Mouse (Mus musculus) layer of hippocampus, adult 8-10 months (tissue): Measurements from ENCODE around the gene Mnt. TPM values are rescaled to one million over a fixed set of nuclear protein-coding genes. Genes with fewer than 3 reads are reported as not detected.

Experiments used
- DNase-seq, 2 experiments: peaks; one replicate each; pipeline ENCODE4 v3.0.0; 2022; ENCODE audit warnings: low spot score in 2 of 2
- total RNA-seq, 4 experiments: library from RNA; stranded (reverse); gene quantifications; 2 replicates each; pipeline ENCODE4 v1.2.4; 2022

The Mnt gene
- total RNA-seq, 4 experiments from 2014 or later: 33.0 to 41.6 (median 35.6) TPM

DNA sequence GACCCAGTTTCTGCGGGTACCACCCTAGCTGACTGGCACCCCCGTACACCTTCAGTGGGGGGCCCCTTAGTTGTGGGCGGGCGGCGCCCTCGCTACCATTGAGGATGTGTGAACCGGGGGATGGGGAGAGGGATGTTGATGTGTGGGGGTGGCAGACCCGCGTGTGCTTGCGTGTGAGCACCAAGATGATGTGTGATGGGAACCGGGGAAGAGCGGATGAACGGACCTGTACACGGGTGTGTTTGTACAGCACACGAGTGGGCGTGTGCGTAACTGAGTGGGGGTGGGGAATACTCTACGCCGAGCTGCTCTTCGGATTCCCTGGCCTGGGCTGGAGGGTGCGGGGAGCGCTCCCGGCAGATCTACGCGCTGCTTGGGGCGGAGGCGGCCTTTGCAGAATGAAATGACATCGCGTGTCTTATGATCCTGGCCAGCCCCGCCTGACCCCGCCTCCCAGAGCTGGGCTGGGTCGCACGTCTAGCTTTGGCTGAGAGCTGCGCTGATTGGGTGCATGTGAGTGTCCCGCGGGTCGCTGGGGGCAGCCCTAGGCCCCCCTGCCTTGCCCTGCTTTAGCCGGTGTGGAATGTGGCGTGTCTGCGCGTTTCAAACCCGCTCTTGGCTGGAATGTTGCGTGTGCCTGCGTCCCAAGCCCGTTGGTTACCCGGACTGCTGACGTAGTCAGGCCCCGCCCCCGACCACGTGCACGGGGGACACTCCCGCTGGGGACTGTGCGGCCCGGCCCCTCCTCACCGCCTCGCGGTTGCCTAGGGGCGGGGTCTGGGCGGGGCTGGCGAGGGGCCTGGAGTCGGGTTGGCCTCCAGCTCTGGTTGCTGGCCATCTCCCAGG lies 1.1 kb downstream of the Mnt start:
- DNase-seq: peak; percentile 97 to 98

DNA sequence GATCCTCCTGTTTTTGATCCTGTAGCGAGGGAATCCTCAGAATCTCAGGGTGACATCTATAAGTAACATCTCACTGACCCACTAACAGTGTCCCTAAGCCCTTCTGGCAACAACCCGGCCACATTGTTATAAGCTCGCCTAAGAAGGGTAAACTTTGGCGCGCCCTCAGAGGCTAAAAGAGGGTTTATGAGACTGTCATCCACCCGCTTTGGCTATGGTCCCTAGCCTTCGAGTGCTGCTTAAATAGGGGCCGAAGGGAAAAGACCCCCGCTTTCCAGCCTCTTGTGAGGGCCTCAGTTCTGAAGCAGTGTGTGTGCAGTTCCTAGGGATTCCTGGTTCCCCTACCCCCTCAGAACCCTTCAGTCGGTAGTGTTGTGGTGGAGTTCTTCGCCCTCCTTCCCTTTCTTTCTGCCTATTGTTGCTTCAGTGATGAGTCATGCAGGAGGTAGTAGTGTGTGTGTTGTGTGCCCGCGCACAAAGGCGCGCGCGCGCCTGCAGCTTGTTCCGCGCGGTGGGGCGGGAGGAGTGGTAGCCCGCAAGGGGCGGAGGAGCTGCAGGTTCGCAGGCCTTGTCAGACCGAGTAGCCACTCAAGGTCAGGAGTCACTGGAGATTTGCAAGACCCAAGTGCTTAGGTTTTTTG lies 1.9 kb downstream of the Mnt start:
- DNase-seq: no peak

DNA sequence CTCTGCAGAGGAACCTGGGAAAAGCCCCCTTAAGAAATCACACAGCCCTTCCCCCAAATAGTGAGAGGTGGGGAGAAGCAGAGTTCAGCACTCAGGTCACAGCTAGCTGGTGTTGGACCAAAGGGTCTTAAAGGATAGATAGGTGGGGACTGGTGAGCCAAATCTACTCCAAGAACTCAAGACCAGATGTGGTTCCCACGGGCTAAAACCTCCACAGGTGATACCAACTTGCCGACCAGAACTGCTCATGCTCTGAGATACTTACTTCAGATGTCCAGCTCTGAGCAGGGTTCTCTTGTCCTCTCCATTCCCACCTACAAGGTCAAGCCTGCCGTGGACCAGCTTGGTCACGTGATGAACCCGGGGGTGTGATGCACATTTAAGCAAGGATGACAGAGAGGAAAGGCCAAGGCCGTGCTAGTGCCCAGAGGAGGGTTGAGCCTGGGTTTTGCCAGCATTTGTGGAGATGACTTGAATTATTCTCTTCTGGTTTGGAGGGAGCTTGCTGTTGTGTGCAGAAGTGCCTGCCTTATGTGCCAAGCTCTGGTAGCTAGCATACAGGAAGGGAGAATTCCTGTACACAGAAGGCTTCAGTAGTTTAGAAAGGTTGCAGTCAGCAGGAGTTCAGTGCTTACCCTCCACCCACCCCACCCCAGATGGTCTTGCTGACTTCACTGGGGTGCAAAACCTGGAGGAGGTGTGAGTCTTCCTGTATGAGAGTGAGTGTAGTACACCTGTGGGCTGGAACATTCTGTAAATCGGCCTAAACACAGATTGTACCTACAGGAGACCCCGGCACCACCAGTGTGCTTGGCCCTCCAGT lies 3.0 kb downstream of the Mnt start:
- DNase-seq: no peak

DNA sequence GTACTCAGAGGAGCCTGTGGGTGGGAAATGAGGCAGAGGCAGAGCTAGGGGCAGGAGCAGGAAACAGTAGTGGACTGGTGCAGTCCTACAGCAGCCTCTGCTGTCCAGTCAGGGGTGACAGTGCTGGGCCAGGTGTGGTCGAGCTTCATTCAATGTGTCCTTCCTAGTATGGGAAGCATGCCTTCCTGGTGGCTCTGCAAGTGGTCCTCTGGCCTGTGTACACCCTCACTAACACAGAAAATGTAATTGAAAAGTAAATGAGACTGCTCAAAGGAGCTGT lies 3.6 kb downstream of the Mnt start:
- no peak for DNase-seq

DNA sequence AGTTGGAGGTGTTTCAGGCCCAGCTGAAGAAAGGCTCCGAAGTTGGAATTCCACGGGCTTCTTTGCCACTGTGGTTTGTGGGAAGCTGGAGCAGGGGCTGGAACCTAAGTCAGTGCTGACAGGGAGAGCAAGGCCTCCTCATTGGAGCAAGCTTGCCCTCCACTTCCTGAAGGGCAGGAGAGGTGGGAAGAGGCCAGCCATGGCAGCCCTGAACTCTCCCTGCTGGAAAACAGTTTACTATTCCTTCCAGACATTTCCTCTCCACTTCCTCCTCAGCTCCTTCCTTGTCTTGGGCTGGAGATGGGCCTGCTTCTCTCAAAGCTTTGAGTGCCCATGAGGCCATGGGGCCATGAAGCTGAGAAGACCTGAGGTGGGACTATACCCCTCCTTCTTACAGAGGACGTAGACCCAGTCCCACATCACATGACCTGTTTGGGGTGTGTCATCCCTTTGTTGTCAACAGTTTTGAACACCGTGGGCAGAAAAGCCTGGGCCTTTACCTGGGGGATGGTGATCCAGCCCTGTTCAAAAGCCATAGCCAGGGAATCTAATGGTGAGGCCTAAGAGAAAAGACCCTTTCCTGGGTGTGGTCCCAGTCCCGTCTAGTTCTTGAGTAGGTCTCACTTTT lies 4.0 kb downstream of the Mnt start:
- DNase-seq: no peak

DNA sequence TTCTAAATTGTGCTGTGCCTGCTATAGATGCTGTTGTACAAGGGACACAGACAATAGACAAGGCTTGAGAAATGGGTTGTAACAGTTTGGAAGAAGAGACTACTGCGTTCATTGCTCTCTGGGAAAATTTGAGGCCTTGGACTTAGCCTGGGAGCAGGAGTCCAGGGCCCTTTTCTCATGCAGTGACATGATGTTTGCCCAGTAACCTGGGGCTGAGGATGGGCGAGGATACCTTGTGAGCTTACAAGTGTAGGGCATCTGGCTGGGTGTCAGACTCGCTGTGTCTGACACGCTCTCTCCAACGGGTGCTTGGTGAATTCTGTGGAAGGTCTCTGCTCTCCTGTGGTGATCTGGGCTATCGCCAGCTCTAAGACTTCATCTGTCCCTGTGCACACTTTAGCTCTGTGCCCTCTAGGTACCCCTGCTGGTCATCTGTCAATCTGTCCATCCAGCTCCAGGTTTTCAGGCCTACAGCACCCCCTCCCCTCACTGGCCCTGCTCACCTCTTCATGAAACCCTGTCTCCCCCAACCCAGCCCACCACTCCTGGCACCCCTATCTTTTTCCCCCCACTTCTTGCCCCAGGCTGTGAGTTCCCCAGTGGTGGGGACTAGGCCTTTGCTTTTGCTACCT lies 5.0 kb downstream of the Mnt start:
- DNase-seq: no peak

DNA sequence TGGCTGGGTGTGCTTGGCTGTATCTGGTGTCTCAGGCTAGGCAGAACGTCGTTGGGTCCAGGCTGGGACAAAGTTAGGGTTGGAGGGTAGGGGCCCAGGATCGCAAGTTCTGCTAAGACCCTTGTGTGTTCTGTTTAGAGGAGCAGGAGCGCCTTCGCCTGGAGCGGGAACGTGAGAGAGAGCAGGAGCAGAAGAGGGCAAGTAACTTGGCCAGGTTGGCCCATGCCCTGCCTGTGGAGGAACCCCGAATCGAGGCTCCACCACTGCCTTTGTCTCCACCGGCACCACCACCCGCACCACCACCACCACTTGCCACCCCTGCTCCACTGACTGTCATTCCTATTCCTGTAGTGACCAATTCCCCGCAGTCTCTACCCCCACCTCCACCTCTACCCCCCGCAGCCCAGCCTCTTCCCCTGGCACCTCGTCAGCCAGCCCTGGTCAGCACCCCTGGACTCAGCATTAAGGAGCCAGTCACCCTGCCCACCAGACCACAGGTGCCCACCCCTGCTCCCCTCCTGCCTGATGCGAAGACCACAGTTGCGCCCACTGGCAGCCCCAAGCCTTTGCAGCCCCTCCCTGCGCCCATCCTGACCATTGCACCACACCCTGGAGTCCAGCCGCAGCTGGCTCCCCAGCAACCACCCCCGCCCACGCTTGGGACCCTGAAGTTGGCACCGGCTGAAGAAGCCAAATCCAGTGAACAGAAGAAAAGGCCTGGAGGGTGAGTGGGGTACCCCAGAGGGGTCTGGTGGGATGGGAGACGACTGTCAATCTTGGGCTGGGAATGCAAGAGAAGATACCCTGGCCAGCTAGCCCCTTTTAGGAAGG lies 5.7 kb downstream of the Mnt start:
- DNase-seq: no peak

DNA sequence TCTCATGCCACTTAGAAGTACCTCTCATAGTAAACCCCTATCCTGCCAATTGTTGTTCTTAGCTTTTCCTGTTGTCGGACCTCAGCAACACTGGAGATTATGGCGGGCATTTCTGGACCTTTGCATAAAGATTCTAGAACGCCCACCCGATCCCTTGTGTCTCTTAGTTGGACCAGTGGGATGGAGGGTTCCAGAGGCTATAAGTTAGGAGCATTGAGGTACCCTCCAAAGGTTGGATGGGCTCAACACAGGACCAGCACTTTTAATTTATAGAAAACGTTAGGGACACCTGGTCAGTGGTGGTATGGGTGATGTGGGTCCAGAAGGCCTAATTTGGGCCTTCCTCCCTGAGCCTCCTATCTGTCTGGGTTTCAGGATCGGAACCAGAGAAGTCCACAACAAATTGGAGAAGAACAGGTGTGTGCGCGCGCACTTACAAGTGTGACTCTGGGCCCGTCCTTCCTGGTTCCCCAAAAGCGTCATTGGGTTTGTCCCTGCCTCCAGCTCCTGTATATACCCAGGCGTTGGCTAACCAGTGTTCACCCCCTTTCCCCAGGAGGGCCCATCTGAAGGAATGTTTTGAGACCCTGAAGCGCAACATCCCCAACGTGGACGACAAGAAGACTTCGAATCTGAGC lies 6.5 kb downstream of the Mnt start:
- no peak for DNase-seq

DNA sequence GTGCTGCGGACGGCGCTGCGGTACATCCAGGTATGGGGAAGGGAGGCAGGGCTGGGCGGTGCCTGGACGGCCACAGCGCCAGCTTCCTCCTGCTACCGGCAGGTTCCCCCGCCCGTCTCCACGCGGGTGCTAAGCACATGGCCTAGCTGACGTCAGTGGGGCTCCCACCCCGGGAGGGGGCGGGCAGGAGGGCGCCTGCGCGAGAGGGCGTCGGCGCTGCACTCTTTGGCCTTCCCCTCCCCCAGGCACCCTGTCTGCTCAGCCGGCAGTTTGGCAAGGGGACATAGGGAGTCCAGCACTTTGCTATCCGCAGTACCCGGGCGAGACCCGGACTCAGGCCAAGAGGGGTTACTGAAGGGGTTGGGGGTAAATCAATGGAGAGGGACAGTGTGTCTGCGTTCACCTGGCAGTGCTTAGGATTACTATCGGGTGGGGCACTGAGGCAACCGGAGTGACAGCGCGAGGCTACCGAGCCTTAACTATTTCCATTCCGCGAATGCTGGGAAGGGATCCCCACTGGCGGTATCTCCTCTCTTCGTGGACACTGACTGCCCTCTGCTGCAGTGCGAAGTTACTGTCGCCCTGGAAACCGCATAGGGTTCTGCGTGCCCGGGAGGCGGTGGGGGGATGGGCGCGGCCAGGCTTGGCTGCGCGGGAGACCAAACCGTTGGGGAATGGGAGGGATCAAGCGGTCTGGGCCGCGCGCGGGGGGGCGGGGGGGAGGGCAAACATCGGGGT lies 7.1 kb downstream of the Mnt start:
- DNase-seq: peak; percentile 87 to 88

DNA sequence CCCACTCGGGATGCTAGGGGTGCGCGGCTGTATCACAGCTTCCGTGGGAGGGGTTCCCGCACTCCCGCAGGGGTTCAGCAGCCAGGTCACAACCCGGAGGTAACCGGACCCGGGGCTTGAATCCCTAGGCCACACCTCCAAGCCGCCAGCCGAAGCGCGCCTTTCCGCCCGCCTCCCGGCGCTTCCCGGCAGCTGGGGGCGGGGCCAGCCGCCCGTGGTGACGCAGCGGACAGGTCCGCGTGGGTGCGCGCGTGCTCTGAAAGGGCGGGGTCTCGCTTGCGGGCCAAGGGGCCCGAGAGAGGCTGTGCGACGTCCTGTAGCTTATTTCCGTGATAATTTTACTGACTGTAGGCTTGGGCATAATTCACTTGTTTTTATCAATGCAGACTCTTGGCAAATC lies 7.7 kb downstream of the Mnt start:
- DNase-seq: peak; percentile 86 to 87

DNA sequence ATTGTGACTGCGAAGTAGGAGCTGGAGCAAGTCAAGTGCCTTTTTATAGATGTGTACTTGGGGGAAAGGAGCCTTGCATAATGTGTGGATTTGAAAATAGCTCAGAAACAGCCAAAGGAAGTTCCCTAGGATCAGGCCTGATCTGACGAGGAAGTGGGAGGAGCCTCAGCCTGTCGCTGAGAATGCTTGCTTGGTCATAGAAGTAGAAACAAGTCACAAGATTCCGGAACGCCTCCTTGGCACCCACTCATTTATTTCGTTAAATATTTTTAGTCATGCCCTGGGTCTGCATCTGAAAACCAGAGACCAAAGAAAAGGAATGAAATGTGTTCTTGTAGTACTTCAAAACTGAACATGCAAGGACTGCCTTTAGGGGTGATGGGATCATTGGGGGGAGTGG lies 8.3 kb downstream of the Mnt start:
- no peak for DNase-seq

DNA sequence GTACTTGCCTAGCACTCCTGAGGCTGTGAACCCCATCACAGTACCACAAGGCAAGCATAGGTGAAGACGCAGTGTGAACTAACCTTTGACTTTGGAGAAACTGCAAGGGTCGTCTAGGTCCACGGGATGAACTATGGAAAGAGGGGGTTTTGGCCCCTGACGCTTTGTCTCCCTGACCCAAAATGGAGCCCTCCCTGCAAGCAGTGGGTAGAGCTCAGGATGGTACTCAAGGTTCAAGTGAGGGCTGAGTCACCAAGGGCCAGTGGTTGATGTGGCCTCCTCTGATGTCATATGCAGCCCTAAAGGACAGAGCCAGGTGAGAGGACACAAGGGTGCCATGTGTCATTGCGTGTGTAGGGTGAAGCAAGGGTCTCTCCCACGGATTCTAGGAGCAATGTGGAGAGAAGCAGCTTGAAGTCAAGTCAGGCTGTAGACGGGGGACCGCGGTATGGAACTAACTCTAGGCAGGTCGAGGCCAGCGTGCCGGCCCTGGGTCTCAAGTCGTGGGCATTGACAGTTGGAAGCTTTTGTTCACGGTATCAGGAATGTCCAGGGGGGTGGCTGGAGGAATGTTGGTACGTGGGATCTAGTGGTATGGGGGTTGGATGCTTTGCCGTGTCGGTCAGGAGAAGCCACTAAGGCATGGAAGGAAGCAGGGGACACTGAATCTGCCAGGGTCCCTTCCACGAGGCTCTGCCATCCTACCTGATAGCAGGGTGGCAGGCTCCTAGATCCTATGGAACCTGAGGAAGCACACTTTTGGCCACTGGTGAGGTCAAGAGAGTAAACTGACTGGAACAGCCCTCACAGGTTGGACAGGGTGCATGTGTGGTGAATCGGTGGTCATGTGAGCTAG lies 9.4 kb downstream of the Mnt start:
- no peak for DNase-seq

DNA sequence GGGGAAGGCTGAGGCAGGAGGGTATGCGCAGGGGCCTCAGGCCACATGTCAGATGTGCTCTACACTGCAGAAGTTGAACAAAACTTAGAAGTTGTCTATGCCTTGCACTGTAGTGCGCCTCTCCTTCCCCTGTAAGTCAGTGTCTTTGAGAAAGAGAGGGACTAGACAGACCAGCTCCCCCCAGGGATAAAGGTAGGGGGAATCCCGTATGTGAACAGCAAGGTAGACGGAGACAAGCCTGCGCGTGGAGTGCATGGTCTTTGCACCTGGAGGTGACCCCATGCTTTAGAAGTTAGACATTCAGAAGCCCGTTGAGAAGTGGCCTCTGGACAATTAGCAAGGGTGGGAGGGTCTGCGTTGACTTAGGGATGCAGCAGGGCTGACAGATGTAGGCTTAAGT lies 10.0 kb downstream of the Mnt start:
- DNase-seq: no peak

DNA sequence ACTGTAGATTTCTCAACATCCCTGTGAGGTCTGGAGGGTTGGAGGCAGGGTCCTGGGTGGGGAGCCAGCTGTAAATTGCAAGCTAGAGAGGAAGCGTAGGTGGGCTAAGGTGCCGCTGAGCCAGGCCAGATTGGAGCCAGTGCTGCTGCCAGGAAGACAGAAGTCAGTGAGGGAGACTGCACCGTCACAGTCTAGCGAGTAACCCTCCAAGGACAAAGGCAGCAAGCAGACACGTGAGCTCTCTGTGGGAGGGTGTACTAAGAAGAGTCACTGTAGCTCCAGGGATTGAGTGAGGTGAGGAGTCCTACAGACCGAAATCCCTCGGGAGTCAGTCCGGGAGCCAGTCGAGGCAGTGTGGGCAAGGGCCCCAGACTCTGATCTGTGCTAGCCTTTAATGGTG lies 10.6 kb downstream of the Mnt start:
- DNase-seq: no peak

DNA sequence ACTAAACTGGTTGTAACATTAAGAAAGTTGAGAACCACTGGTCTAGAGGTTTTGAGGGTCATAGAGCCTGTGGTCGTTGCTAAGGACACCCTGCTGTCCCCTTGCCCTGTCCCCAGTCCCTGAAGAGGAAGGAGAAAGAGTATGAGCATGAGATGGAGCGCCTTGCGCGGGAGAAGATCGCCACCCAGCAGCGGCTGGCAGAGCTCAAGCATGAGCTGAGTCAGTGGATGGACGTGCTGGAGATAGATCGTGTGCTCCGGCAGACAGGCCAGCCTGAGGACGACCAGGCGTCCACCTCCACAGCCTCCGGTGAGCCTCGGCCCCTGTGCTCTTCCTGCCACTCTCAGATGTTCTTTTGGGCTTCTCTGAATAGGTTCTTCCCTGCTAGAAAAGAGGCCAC lies 11.3 kb downstream of the Mnt start:
- no peak for DNase-seq

DNA sequence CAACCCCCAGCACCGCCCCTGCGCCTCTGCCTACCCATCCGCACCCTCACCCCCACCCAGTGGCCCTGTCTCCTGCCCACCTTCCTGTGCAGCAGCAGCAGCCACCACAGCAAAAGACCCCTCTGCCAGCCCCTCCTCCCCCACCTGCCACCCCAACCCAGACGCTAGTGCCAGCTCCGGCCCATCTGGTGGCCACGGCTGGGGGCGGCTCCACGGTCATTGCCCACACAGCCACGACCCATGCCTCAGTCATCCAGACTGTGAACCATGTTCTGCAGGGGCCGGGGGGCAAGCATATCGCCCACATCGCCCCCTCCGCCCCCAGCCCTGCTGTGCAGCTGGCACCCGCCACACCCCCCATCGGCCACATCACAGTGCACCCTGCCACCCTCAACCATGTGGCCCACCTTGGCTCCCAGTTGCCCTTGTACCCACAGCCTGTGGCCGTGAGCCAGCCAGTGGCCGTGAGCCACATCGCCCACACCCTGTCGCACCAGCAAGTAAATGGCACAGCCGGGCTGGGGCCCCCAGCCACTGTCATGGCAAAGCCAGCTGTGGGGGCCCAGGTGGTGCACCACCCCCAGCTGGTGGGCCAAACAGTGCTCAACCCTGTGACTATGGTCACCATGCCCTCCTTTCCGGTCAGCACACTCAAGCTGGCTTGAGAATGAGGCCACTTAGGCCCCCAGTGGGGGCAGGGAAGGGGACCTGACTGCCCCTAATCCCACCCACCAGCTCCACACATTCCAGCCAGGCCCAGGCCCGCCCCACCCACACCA lies 12.1 kb downstream of the Mnt start:
- no peak for DNase-seq

DNA sequence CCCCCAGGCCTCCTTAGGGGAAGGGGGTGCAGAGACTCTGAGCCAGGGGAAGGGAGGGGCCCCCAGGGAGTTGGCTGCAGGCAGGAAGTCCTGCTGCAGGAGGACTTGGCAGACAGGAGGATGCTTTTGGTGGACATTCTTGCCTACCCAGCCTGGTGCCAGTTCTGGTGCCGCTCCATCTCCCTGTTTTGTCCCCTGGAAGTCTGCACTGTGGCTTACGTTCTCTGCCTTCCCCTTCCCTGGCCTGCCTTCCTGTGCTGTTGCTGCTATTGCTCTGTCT lies 12.7 kb downstream of the Mnt start:
- no peak for DNase-seq

DNA sequence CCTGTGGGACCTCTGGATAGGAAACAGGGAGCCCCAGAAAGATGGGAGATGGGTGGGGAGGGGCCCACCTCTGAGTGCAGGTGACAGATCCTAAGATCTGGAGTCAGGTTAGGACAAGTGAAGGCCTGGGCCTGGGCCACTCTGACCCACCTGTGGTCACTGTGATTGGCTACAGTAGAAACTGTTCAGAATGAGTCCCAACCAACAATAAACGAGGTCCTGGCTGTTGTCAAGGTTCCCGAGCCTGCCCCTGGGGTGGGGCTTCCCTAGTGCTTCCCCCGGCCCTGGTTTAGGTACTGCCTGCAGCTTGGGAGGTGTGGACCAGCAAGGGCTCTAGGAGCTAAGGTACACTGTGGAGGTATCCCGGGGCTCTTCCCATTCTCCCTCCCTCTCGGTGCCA lies 13.0 kb downstream of the Mnt start:
- no peak for DNase-seq
